Mouse (Mus musculus): ENCODE measurements around the gene Mrln. TPM values are rescaled to one million over a fixed set of nuclear protein-coding genes. Genes with fewer than 3 reads are reported as not detected.

The Mrln gene
- total RNA-seq (2022) = 1 to 10 TPM; 1.9 to 4.2 (median 3.0) TPM

DNA sequence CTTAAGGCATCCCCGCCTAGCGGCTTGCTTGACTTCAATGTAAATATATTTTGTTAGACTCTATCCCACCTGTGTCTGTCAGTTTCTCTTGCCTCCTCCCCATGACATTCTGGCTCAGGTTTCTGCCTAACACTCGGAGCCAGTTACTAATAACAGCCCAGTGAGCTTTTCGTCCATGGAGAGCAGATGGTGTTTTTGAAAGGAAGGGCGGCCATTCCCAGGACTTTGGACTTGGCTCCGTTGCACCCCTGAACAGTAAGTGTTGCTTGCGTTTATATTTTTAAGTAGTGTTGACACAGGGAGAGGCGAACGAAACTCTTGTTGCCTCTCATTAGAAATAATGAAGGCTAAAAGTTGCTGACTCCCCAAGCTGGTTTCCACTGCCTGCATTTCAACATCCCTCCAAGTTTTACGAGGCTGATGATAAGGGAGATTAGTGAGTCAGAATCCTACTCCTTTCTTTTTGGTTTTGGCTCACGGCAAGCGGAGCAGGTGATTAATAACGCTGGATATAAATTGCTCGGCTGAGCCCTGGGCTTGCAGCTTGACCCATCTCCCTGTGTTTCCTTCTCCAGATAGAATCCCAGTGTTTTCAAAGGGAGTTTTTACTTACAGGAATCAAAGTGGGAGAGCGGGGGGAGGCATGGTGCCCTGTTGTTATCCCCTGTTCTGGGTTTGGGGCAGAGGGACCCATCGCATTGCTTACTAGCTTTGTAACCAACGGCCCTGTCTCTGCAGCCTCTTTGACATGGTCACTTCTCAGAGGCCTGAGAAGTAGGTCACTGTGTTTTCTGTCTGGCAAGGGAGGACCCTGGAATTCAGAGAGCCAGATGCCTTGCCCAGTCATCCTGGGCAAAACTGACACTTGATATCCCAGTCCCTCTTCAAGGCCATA, at the start of gene Mrln:
Gene Mrln, plus strand, starts transcription at position 160 of the 895 bp plus-strand sequence.
- no peak for DNase-seq (ENCODE audit: low spot score)

DNA sequence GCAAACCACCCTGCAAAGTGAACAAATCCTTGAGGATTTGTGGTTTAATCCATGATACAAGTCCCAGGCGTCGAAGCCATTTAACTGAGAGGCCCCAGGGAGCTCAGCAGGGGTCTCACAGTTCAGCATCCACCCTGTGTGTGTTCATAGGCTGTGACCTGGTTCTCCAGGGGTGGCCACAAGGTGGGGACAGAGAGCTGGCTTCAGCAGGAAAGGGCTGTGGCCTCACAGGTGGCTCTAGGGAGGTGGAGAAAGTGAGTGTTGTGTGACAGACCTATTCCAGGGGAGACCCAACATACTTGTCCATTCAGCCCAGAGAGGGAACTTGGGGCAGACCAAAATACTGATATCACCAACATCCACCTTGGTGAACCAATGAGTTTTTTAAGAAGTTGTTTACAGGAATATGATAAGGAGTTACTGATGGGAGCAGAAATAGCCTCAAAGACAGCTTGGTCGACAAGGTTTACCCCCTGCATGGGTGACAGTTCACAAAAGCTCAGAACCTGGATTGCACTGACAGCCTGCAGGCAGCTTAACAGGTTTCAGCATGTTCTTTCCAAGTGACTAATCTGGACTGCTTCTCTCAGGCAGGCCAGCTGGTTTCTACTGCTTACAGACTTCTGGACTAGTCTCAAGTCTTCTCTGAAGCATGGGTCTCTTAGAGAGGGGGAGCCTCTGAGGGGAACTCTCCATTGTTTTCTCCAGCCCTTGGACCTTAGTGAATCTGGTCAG, 47.9 kb upstream of the Mrln start:
- no peak for DNase-seq (ENCODE audit: low spot score)

DNA sequence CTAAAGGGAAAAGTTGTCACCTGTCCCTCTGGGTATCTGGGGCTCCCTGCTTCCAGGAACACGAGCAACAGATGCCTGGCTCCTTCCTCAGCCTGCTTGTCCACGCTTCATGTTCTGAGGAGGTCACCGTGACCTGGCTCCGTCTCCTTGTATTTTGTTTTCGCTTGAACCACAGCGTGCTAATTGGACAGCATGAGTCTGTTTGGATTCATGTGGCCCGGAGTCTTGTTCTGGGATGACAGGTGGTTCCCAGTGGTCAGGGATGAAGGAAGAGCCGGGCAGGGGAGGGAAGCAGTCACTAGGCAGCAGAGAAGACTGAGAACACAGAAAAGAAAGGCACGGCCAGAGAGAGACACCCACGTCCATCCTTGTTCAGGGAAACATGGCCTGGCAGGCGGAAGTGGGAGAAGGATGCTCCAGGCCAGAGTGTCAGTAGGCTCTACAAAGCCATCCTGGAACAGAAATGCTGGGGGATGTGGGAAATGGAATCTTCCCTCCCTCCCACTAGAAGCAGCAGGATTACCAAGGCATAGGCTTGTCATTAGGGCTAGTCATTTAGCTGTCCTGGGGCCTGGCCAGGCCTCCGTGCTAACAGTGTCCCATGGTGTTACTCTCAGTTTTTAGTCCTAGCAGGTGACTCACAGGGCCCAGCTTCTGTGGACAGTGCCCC, 44.7 kb upstream of the Mrln start:
- DNase-seq (ENCODE audit: low spot score) = no peak

DNA sequence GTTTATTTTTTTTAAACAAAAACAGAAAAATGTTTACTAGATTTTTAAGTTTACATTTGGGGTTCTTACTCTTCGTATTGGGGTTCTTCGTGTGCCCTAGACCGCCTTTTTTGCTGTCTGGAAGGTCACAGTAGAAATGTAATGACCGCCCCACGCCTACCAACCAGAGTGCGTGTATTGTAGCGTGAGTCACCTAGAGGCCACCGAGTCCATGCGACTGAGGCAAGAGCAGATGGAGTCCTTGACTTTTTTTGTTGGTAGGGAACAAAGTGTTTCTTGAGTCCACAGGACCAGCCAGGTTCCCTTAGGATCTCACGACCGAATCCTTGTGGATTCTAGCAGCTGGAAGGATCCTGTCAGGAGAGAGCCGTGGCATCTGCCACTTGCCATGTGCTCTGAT, 43.7 kb upstream of the Mrln start:
- DNase-seq (ENCODE audit: low spot score) = no peak

DNA sequence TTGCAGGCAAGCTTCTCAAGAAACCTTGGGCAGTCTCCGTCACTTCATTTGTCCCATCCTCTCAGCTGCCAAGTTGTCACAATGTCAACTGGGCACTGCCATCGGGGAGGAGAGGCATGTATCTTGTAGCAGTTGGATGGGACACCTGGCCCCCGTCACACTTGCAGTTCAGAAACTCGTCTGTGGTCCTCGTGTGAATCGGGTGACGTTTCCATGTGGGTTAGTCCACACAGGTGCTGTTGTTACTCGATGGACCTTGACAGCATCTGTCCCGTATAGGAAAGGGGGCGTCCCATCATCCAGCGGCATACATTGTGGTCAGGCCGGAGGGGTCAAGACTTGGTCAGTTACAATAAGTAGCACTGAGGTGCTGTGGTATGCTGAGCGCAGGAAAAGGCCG, 43.0 kb upstream of the Mrln start:
- DNase-seq (ENCODE audit: low spot score) = no peak

DNA sequence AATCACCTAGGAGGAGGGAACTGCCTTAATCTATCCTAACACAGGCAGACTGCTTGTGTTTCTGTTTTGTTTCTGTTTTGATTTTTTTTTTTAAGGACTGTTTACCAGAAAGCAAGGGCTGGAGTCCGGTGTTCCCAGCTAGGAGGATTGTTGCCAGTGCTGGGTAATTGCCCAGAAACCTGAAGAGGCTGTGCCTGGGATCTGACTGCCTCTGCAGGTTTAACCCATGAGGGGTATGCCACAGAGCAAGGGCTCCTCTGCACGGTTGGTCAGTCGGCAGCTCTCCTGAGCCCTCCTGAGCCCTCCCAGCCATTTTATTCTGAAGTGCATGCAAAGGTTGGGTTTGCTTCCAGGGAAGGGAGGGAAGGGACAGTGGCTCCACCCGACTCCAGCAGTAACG, 40.8 kb upstream of the Mrln start:
- DNase-seq (ENCODE audit: low spot score) = no peak

DNA sequence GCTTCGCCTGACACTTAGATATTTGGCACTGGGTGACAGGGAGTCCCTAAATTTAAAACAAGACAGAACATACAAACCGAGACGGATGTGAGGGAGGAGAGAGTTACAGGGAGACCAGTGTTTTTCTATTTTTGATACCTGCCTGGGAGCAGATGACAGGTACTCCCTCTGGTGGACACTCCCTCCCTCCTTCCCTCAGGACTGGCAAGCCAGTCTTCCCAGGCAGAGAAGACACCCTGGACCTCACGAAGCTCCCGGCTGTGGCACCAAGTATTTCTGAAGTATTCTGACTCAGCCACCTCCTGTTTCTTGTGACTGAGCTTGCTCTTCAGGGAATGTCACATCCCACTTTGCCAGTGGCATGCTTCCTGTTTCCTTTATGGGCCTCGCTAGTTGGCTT, 38.6 kb upstream of the Mrln start:
- DNase-seq (ENCODE audit: low spot score) = no peak

DNA sequence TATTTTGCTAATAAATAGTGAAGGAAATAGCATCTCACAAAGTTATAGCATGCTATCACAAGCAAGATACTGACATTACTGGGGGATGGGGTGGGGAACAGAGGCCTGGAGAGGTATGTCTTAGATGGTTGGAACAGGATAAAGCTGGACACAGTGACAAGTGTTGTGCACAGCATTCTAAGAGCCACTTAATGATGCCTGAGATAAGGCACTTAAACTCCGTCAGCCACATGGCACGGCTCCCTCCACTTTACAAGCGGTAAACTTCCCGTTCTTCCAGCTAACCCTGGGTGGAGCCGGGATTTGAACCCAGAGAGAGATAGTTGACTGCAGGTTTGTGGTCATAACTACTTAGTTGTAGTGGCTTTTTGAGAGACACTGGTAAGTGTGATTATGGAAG, 38.0 kb upstream of the Mrln start:
- DNase-seq (ENCODE audit: low spot score) = no peak

DNA sequence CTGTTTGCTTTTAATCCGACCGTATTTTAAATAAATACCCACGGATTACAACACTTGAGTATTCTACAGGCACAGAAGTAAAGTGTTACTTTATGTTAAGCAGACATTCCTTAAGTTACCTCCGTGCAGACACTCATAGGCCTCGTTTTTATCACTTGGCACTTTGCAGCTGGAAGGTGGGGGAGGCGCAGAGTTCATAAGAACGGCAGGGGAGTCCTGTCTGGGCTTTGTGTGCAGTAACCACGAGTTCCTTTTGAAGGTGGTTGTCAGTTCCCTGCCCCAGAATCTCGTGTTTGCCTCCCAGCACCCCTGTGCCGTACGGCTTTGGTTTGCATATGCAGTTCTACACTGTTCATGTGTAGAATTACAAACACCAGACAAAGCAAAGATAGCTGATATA, 36.8 kb upstream of the Mrln start:
- DNase-seq (ENCODE audit: low spot score) = no peak

DNA sequence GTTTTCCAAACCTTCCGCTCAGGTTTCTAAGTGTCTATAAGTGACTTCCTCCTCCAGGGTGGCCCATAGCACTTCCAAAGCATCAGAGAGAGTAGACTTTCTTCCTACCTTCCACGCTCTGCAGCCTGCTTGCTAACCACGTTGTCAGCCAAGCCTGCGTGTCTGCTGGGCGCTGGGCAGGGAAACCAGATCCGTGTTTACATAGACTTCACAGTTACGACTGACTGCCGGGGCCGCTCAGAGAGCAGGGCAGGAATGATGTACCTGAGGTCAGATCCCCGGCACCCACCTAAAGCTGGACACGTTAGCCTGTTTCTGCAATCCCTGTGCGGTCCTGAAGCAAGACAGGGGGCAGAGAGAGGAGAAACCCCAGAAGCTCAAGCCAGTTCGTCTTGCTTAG, 36.1 kb upstream of the Mrln start:
- no peak for DNase-seq (ENCODE audit: low spot score)

DNA sequence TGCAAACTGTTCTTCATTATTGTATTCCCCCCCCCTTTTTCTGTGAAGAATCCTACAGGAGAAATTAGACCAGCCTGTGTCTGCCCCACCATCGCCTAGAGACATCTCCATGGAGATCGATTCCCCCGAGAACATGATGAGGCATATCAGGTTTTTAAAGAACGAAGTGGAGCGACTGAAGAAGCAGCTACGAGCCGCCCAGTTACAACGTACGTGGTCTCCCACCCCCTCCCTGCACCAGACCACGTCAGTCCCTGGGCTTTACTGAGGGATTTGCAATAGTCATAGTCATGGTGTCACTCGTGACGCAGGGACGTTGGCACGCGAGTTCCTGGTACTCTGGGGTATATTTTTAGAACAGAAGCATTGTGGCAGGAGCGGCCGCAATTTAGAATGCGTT, 35.4 kb upstream of the Mrln start:
- DNase-seq (ENCODE audit: low spot score) = peak; percentile 31

DNA sequence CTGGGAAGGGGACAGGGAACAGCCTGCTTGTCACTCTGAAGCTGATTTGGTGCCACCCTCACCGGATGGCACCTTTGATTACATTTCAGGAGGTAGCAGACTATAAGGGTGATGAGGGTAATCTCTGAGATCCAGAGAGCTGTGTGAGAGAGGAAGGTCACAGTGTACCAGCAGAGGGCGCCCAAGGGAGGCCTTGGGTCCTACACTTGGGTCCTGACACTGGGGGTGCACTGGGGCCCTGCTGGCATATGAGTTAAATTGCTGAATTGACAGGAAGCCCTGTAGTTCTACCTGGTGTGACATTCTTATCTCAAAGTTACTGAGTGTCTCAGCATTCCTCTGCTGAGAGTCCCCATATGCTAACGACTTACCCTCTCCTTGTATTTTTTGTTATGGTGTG, 31.1 kb upstream of the Mrln start:
- peak; percentile 58 for DNase-seq (ENCODE audit: low spot score)

DNA sequence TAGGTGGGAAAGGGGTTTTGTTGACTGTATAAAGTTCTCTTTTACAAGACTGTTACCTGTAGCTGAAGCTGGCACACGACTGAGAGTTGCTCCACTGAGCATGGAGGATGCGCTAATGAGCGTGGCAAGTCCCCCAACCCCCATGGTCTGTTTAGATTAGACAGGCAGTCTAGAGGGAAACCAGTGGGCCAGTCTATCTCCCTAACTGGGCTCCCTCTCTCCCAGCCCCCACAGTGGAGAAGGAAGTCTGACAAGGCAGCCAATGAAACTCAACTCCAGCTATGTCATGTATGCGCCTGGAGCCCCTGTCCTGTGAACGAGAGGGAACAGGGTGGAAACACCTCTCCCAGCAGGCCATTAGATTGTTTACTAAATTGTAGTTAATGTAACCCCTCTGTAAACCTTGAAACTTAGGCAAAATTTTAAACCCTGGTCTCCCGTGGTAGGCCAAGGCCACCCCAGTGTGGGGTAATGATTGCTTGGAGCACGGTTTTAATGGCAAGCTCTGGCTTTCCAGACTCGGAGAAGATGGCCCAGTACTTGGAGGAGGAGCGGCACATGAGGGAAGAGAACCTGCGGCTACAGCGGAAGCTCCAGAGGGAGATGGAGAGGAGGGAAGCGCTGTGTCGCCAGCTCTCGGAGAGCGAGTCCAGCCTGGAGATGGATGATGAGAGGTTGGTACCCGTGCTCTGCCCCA, 29.8 kb upstream of the Mrln start:
- no peak for DNase-seq (ENCODE audit: low spot score)

DNA sequence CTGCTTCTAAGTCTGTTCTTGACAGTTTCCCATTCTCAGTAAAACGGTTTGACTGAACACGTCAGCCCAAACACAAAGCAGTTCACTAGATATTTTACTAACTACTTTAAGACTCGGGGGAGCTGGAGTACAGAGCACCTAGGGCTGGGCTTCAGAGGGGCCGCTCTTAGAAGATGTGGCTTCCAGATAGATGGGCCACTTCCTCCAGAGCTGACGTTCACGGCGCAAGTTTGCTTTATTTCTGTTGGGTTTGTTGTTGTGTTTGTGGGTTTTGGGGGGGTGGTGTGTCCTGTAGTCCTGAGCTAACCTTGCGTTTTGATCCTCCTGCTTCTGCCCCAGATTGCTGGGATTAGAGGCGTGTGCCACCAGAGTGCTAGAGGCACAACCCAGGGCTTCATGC, 23.7 kb upstream of the Mrln start:
- no peak for DNase-seq (ENCODE audit: low spot score)

DNA sequence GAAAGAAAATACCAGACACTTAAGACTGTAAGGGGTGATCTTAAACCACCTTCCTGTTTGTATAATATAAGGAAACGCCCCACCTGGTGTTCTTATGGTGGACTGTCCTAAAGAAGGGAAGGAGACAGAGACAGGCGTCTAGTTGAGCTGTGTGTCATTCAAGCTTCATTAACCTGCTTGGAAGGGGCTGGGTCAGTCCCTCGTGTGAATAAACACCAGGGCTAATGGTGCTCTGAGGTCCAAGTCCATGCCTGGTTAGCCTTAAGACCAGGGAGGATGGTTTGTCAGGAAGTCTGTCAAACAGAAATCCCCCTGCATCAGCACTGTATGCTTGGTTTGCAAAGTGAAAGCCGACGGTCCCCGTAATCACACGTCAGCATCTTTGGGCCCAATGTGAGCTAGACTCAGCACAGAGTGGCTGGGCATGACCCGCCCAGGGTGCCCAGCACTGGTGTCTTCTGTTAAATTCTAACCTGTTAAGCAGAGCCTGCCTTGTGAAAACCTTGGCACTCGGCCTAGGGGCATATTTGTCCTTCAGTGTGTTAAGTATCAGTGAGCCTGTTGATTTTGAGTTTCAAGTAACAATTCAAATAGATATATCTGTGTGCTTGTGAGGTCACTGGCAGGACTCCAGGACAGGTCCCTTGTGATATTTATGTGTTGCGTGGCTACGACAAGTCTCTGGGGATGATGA, 23.0 kb upstream of the Mrln start:
- no peak for DNase-seq (ENCODE audit: low spot score)

DNA sequence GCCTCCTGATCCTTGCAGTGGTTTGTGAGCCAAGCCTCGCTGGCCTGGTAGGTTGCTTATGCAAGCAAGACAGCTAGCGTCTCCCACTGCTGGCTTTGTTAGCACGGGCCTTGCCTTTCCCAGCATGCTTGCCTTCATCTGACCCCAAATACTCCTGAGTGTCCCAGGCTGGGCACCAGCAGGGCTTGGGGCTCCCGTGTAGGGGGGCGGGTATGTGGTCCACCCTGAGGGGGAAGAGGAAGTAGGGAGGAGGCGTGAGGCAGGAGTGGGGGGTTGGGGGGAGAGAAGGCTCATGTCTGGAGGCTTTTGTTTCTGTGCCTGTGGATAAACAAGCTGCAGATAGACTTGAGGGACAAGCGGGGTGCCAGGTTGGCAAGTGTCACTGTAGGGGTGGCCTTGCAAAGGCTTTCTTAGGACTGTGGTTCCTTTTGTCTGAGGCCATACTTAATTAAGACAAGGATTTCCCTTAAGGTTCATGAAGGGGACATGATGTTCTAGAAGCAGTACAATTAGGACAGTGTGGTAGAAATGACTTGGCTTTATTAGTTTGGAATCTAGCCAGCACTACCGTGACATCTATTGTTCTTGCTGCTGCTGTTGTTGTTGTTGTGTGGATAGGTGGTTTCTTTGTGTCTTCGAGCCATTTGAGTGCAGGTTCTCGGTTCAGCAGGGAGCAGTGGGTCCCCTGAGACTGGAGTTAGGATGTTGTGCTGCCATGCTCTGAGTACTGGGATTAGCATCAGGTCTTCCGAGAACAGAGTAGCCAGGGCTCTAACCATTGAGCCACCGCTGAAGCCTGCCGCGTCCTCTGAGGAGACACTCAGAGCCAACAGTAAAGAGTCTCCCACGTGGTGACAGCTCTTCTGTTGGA, 21.0 kb upstream of the Mrln start:
- peak; percentile 68 for DNase-seq (ENCODE audit: low spot score)

DNA sequence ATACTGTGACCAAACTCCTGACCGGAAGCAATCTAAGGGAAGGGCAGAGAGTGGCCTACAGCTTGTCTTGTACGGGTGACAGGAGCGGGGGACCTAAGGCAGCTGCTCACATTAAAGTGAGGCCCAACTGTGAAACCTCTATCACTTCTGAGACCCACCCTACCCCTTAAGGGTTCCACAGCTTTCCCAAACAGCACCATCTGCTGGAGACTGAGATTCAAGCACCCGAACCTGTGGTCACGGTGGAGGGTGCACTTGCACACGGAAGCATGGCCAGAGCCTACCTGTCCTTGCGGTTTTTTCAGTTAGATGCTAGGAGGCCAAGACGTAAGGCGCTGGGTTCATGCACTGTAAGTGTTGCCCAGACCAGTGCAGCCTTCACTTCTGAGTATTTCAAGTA, 18.3 kb upstream of the Mrln start:
- DNase-seq (ENCODE audit: low spot score) = peak; percentile 33

DNA sequence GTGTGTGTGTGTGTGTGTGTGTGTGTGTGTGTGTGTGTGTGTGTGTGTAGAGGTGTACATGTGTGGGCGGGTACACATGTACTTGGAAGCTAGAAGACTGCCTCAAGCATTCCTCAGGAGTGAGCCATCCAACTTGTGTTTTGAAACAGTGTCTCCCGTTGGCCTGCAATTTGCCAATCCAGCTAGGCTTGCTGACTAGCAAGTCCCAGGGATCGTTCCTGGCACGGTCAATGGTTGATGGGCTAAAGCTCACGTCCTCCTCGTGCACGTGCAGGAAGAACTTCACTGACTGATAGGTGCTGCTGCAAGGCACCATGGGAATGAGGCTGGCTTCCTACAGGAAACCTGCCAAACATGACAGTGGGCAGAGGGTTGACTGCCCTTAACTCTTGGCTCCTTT, 17.9 kb upstream of the Mrln start:
- DNase-seq (ENCODE audit: low spot score) = no peak

DNA sequence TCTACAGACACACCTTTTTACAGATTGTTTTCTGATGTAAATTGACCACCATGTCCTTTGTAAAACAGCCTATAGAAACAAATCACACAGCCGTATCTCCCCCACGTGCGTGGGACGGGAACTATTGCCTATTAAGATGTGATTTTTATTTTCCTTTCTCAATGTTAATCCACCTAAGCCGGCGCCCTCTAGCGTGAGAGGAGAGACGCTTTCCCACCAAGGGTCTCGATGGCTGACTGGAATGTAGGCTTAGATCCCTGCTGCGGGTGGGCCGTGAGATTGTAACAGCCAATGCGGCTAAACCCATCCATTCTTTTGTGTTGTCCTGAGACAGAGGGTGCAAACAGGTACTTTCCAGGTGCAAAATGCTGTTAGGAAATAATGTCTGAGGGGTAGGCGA, 14.6 kb upstream of the Mrln start:
- no peak for DNase-seq (ENCODE audit: low spot score)

DNA sequence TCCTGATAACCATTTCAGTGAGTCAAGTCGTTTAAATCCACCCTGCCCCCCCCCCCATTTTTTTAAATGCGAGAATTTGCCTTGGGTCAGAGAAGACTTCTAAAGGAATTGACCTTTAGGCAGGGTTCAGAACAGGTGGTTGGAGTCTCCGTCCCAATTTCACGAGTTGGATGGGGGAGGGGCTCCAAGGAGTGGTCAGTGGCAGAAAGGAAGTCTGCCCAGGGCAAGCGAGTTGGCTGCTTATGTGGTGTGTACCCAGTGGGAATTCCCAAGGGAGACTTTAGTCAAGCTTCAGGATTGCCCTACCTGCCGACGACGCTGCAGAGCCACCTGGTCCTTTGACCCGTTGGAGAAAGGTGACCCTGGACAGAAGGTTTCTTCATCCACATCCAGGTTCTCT, 10.2 kb upstream of the Mrln start:
- no peak for DNase-seq (ENCODE audit: low spot score)
